Mouse (Mus musculus): ENCODE measurements around the gene Rap1gap2. TPM values are rescaled to one million over a fixed set of nuclear protein-coding genes. Genes with fewer than 3 reads are reported as not detected.

The Rap1gap2 gene
- total RNA-seq, 2 experiments from 2014 or later, result 125 to 142 TPM

DNA sequence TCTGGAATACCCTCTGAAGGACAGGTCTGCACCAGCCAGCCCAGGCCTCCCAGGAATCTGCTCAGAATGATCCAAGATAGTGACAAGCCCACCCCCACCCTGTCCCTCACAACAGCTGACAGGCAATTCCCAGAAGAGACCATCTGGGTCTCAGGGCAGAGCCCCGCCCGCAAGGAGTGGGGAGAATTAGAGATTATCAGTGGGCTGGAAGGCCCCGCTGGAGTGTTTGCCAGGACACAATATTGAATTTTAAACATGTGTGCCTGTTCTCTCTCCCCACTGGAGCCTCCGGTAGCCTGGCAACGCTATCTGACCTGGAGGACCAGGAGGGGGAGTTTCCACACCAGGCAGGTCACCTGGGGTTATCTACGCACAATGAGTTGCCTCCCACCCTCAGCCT, 142.5 kb downstream of the Rap1gap2 start:
- DNase-seq (ENCODE audit: low spot score in 2 of 2), result no peak

DNA sequence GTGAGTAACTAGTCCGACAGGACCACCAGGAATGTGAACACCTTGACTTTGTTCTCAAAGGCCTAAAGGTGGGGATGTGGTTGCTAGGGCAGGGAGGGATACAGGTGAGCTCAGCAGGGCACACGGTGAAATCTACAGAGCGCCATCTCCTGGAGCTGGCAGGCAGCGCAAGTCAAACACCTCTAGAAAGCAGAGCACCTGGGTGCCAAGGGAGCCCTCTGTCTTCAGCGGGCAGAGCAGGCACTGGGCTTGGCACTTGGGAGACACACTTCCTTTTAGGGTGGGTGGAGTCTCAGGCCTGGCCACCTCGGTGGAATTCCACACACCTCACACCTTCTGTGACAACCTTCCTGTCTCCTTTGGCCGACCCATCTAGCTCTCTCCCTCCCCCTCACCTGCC, 145.0 kb downstream of the Rap1gap2 start:
- no peak for DNase-seq (ENCODE audit: low spot score in 2 of 2)

GRCm38 (mm10) chr11:74464181-74464977, 146.3 kb downstream of the Rap1gap2 start:
- DNase-seq (ENCODE audit: low spot score in 2 of 2), result peak in 1 of 2 experiments; percentile 32

GRCm38 (mm10) chr11:74462651-74463050, 148.1 kb downstream of the Rap1gap2 start:
- no peak for DNase-seq (ENCODE audit: low spot score in 2 of 2)

- DNase-seq (ENCODE audit: low spot score in 2 of 2), result no peak
Measured at GRCm38 (mm10) chr11:74459651-74460050, 151.1 kb downstream of the Rap1gap2 start.

DNA sequence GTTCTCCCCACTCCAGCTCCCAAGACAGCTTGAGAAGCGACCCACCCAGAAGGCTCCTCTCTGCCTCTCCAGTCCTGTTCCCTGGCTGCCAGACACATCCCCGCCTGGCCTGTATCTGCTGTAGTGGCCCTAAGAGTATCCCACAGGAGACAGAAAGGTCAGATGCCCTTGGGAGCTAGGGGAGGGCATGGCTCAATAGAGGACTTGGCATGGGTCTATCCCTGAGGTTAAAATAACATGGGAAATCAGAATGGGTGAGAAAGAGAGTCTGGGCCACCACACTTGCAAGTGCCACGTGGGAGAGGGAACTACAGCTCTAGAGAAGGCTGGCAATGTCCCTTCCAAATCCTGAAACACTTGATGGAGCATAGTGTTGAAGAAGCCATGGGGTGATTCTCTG, 152.3 kb downstream of the Rap1gap2 start:
- peak in 1 of 2 experiments; percentile 27 for DNase-seq (ENCODE audit: low spot score in 2 of 2)

- no peak for DNase-seq (ENCODE audit: low spot score in 2 of 2)
Measured at GRCm38 (mm10) chr11:74457194-74457593, 153.5 kb downstream of the Rap1gap2 start.

DNA sequence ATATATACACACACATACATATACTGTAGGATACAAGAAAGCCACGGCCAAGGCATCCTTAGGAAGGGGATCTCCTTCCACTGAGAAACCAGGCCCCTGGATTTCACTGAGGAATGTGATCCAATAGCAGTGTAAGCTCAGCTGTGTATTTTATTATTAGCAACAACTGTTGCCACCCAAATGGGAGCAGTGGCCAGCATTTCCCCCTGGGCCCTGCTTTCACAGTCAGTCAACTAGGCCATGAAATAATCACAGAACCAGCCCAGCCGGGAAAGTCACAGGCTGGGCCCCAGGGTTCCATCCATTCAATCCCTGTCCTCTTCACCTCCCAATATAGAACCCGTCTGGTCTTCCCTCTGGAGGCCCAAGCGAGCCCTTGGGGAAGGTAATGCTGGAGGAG, 162.2 kb downstream of the Rap1gap2 start:
- DNase-seq (ENCODE audit: low spot score in 2 of 2), result no peak

DNA sequence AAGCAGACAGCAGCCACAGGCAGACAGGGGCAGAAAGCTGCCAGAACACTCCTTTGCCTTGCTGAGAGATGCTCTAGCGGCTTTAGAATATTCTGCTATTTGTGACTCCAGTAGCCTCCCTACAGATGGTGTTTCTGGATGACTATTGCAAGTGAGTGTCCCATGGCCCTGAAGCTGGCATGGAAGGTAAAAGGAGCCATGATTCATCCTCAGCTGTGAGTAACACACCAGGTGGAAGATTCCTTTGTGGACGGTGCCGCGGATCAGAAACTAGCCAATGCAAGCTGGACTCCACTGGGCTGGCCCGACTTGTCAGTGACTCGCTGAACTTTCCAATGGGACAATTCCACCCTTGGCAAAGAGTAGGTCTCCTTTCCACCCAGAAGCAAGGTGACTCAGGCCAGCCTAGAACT, 162.7 kb downstream of the Rap1gap2 start:
- peak in 1 of 2 experiments; percentile 52 for DNase-seq (ENCODE audit: low spot score in 2 of 2)

GRCm38 (mm10) chr11:74445591-74445990, 165.1 kb downstream of the Rap1gap2 start:
- DNase-seq (ENCODE audit: low spot score in 2 of 2), result no peak

DNA sequence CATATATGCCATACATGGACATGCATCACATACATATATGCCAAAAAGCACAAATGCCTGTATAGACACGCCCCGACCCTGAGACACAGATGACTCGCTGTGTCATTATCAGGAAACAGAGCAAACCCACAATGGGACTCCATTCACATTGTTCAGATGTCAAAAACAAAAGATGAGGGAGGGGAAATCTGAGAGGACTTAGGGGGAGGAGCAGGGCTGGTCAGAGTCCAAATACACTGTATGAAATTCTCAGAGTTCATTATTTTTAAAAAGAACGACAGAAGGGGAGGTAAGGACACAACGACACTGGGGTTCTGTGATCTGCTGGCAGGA, 166.8 kb downstream of the Rap1gap2 start:
- DNase-seq (ENCODE audit: low spot score in 2 of 2), result no peak

DNA sequence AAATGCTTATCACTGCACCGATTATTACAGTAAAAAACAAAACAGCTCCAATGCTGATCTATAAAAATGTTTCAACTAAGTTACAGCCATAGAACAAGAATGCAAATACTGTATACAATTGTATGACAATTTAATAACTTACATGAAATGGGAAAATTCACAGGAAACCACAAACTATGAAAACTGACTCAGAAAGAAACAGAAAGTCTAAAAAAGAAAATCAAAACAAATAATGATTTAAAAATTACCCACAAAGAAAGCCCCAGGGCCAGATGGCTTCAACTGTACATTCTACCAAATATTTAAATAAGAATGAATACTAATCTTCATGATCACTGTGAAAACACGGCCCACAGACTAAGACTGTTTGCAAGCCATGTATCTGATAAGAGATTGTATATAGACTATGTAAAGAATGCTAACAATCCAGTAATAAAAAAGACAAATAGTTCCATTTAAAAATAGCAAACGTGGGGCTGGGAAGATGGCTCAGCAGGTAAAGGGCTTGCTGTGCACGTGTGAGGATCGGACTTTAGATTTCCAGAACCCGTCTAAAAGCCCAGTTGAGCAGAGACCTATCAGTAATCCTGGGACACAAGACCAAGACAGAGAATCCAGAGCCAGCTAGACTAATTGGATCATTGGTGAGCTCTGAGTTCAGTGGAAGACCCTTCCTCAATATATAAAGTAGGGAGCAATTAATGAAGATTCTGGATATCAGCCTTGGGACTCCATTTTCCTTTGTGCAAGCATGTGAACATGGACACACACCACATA, 167.4 kb downstream of the Rap1gap2 start:
- DNase-seq (ENCODE audit: low spot score in 2 of 2), result no peak

GRCm38 (mm10) chr11:74442396-74442795, 168.3 kb downstream of the Rap1gap2 start:
- DNase-seq (ENCODE audit: low spot score in 2 of 2), result no peak

- no peak for DNase-seq (ENCODE audit: low spot score in 2 of 2)
Measured at GRCm38 (mm10) chr11:74440112-74440511, 170.6 kb downstream of the Rap1gap2 start.

- no peak for DNase-seq (ENCODE audit: low spot score in 2 of 2)
Measured at GRCm38 (mm10) chr11:74439202-74439601, 171.5 kb downstream of the Rap1gap2 start.

DNA sequence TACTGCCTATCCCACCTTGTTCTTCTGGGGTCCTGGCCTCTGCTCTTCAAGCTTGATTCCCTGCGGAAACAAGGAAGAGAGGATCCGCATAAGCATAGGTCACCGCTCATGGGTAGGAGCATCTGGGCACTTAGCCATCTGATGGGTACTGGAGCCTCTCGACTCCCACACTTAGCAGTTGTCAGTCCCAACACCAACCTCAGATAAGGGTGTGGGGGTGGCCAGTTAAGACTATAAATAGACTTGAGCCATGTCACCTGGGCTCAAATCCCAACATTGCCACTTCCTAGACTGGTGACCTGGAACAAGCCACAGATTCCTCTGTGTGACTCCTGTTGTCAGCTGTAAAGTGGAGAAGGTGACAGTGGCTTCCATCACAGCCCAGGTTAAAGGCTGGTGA, 172.5 kb downstream of the Rap1gap2 start:
- no peak for DNase-seq (ENCODE audit: low spot score in 2 of 2)

- no peak for DNase-seq (ENCODE audit: low spot score in 2 of 2)
Measured at GRCm38 (mm10) chr11:74435366-74435765, 175.3 kb downstream of the Rap1gap2 start.

DNA sequence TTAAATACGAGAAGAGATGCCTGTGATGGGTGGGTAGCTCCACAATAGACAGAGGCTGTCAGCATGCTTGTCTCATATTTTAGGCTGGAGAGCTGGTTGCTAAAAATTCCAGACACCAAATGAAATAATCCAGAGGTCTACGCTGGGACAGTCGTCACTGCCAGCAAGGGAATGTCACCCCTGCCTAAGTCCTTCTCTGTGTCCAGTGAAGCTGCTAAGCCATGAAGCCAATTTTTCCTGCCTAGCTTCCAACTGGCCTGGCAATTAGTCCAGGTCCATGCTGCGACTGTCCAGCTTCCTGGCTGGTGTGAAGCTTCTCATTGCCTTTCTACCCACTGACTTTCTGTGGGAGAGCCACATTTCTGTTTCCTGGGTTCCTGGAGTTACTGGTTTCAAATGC, 177.7 kb downstream of the Rap1gap2 start:
- no peak for DNase-seq (ENCODE audit: low spot score in 2 of 2)

DNA sequence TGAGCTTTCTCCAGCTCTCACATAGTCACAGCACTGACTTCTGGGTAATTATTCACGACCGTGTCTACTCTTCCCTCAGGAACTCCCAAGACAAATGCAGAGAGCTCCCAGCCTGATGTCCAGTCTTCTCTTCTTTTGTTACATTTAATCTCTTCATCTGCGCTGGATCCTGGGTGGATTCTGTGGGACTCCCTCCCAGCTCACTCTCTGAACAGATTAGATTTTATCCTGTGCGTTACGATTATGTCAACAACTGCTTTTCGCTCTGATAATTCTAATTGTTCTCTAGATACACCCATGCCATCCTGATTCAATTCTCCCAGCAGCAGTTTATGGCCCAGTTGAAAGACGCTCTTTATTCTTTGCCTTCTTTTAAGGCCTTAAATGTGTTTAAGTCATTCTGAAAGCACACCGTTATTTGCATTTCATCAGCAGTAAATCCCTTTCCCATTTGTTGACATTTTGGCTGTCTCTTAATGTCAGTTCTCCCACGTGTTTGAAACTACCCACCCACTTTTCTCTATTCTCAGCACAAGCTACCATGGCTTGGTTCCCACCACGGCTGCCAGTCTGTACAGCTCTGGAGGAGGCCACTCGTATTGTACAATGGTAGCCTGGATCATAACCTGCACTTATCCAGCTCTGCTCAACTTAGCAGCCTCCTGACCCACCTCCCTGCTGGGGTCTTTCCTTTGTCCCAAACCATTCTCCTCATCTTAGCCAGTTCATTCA, 180.8 kb downstream of the Rap1gap2 start:
- peak; percentile 26 to 57 for DNase-seq (ENCODE audit: low spot score in 2 of 2)

DNA sequence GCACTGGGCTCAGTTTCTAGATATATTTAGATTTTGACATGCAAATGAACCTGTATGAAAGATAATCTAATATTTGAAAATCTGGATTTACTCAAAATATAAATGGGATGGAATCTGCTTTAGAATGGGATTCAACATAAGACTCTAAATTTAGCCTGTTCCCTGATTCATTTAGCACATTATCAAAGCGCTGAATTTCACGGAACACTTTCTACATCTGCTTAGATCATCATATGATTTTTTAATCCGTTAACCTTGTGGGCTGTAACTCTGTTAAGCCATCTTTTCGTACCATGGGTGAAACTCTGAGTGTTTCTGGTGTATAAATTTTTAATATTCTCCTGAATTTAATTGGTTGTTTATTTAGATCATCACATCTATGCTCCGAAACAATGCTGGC, 184.4 kb downstream of the Rap1gap2 start:
- DNase-seq (ENCODE audit: low spot score in 2 of 2), result peak in 1 of 2 experiments; percentile 46

- no peak for DNase-seq (ENCODE audit: low spot score in 2 of 2)
Measured at GRCm38 (mm10) chr11:74422019-74422418, 188.7 kb downstream of the Rap1gap2 start.

GRCm38 (mm10) chr11:74421151-74421550, 189.6 kb downstream of the Rap1gap2 start:
- no peak for DNase-seq (ENCODE audit: low spot score in 2 of 2)

All from layer of hippocampus, adult 18-20 months (tissue).